Mouse (Mus musculus) myocyte (in vitro differentiated cells): ENCODE data around the gene Edar. TPM values are rescaled to one million over a fixed set of nuclear protein-coding genes. Genes with fewer than 3 reads are reported as not detected.

Source experiments
- H3K27me3 ChIP-seq: one replicate; pipeline ENCODE4 v1.6.1; 2011; ENCODE audit not compliant: control insufficient read depth, insufficient read depth, insufficient read length
- H3K36me3 ChIP-seq: one replicate; pipeline ENCODE4 v1.6.1; 2011; ENCODE audit not compliant: control insufficient read depth, insufficient read depth
- H3K4me2 ChIP-seq: one replicate; pipeline ENCODE4 v1.6.1; 2011; ENCODE audit warnings: low read depth, control low read depth
- H3K4me3 ChIP-seq: one replicate; pipeline ENCODE4 v1.5.1; 2011; ENCODE audit warnings: mild to moderate bottlenecking, control low read depth, moderate library complexity
- H3K79me2 ChIP-seq: one replicate; pipeline ENCODE4 v1.6.1; 2011; ENCODE audit not compliant: control insufficient read depth, insufficient read depth
- H3ac ChIP-seq: one replicate; pipeline ENCODE4 v1.6.1; 2011; ENCODE audit not compliant: control insufficient read depth, insufficient read length
- CEBPB ChIP-seq: IDR thresholded peaks from 2 replicates; pipeline ENCODE4 v1.6.1; 2011; ENCODE audit warnings: mild to moderate bottlenecking, moderate library complexity; ENCODE audit not compliant: poor library complexity, insufficient read depth, severe bottlenecking
- E2F4 ChIP-seq: IDR thresholded peaks from one replicate; pipeline ENCODE4 v1.6.1; 2011; ENCODE audit warnings: mild to moderate bottlenecking, control low read depth, moderate library complexity; ENCODE audit not compliant: insufficient read depth
- MAX ChIP-seq: IDR thresholded peaks from one replicate; pipeline ENCODE4 v1.6.1; 2011; ENCODE audit warnings: low read depth, mild to moderate bottlenecking, control low read depth
- MYOD1 ChIP-seq, 3 experiments: IDR thresholded peaks; one replicate each; pipeline ENCODE4 v1.6.1; 2011; ENCODE audit warnings: control low read depth in 2 of 3, low read depth in 2 of 3, mild to moderate bottlenecking in 2 of 3, moderate library complexity in 1 of 3; ENCODE audit not compliant: insufficient read length in 2 of 3, control insufficient read depth in 1 of 3
- MYOG ChIP-seq, 3 experiments: IDR thresholded peaks; one replicate each; pipeline ENCODE4 v1.6.1; 2011; ENCODE audit warnings: control low read depth in 2 of 3, low read depth in 2 of 3, mild to moderate bottlenecking in 2 of 3; ENCODE audit not compliant: insufficient read length in 2 of 3, control insufficient read depth in 1 of 3, insufficient read depth in 1 of 3
- POLR2A ChIP-seq: IDR thresholded peaks from one replicate; pipeline ENCODE4 v1.6.1; 2011; ENCODE audit warnings: low read depth, mild to moderate bottlenecking, control low read depth, moderate library complexity; ENCODE audit not compliant: insufficient read length
- POLR2AphosphoS2 ChIP-seq: IDR thresholded peaks from one replicate; pipeline ENCODE4 v1.6.1; 2011; ENCODE audit warnings: low read depth, control low read depth; ENCODE audit not compliant: insufficient read length
- REST ChIP-seq: IDR thresholded peaks from one replicate; pipeline ENCODE4 v1.6.1; 2011; ENCODE audit warnings: mild to moderate bottlenecking, control low read depth, moderate library complexity; ENCODE audit not compliant: insufficient read depth, insufficient read length
- SRF ChIP-seq: IDR thresholded peaks from one replicate; pipeline ENCODE4 v1.6.1; 2011; ENCODE audit warnings: low read depth; ENCODE audit not compliant: control insufficient read depth, insufficient read length
- TCF12 ChIP-seq: IDR thresholded peaks from one replicate; pipeline ENCODE4 v1.6.1; 2011; ENCODE audit warnings: mild to moderate bottlenecking, control low read depth; ENCODE audit not compliant: poor library complexity, insufficient read depth, severe bottlenecking
- TCF3 ChIP-seq: IDR thresholded peaks from one replicate; pipeline ENCODE4 v1.6.1; 2011; ENCODE audit warnings: low read depth, control low read depth; ENCODE audit not compliant: insufficient read length
- USF1 ChIP-seq: IDR thresholded peaks from one replicate; pipeline ENCODE4 v1.6.1; 2011; ENCODE audit warnings: low read depth, mild to moderate bottlenecking, control low read depth, moderate library complexity
- polyA plus RNA-seq: library from polyadenylated mRNA; unstranded; fragments of >200 nt; fragmentation: generic; extraction: Trizol; gene quantifications from one replicate; pipeline ENCODE4 v1.2.1, GENCODE M21; 2012; ENCODE audit warnings: missing spikeins

Edar gene
- polyA plus RNA-seq, 1 experiment: not detected

- H3ac ChIP-seq: no peak overlapping the region
- no peaks in the 10 kb centered on the region for H3K27me3 ChIP-seq
- no peaks in the 10 kb centered on the region for H3K79me2 ChIP-seq
- H3K4me2 ChIP-seq: no peak overlapping the region
- H3K4me3 ChIP-seq: no peak overlapping the region
- TF ChIP-seq POLR2AphosphoS2 (no peak), POLR2A (no peak), MYOG (IDR thresholded peaks at IDR 0.05; ENCODE audit: control insufficient read depth in 1 of 3, insufficient read depth in 1 of 3, insufficient read length in 2 of 3, low read depth in 2 of 3) (no peak), E2F4 (no peak)
- no peaks in the 10 kb centered on the region for H3K36me3 ChIP-seq
Observed at GRCm38 (mm10) chr10:58604779-58605178, 70.7 kb downstream of the Edar start.

GRCm38 (mm10) chr10:58601946-58602345 lies 73.5 kb downstream of the Edar start:
- Histone ChIP-seq H3K27me3 (no peaks in the 10 kb centered on the region), H3K4me3 (no peak overlapping the region), H3K36me3 (no peaks in the 10 kb centered on the region), H3ac (no peak overlapping the region), H3K79me2 (no peaks in the 10 kb centered on the region), H3K4me2 (no peak overlapping the region)
- TF ChIP-seq MAX (no peak), MYOG (IDR thresholded peaks at IDR 0.05; ENCODE audit: control insufficient read depth in 1 of 3, insufficient read depth in 1 of 3, insufficient read length in 2 of 3, low read depth in 2 of 3) (no peak), TCF12 (no peak), USF1 (no peak), REST (no peak), E2F4 (no peak), SRF (no peak), POLR2AphosphoS2 (no peak), CEBPB (no peak), POLR2A (no peak), MYOD1 (IDR thresholded peaks at IDR 0.05; ENCODE audit: control insufficient read depth in 1 of 3, insufficient read length in 2 of 3, low read depth in 2 of 3) (no peak), TCF3 (no peak)

- Histone ChIP-seq H3K36me3 (no peaks in the 10 kb centered on the region), H3K4me2 (no peak overlapping the region), H3K4me3 (no peak overlapping the region), H3K79me2 (no peaks in the 10 kb centered on the region), H3K27me3 (no peaks in the 10 kb centered on the region), H3ac (no peak overlapping the region)
- TF ChIP-seq MAX (no peak), CEBPB (no peak), TCF3 (no peak), E2F4 (no peak), MYOD1 (IDR thresholded peaks at IDR 0.05; ENCODE audit: control insufficient read depth in 1 of 3, insufficient read length in 2 of 3, low read depth in 2 of 3) (no peak), TCF12 (no peak), REST (no peak), MYOG (IDR thresholded peaks at IDR 0.05; ENCODE audit: control insufficient read depth in 1 of 3, insufficient read depth in 1 of 3, insufficient read length in 2 of 3, low read depth in 2 of 3) (no peak), USF1 (no peak), POLR2AphosphoS2 (no peak), POLR2A (no peak), SRF (no peak)
Observed at GRCm38 (mm10) chr10:58601431-58601901, 74.0 kb downstream of the Edar start.

GRCm38 (mm10) chr10:58600983-58601382 lies 74.5 kb downstream of the Edar start:
- no peaks in the 10 kb centered on the region for H3K36me3 ChIP-seq
- no peak overlapping the region for H3K4me3 ChIP-seq
- TF ChIP-seq TCF12: no peak
- no peak overlapping the region for H3ac ChIP-seq
- no peak overlapping the region for H3K4me2 ChIP-seq
- H3K27me3 ChIP-seq: no peaks in the 10 kb centered on the region
- H3K79me2 ChIP-seq: no peaks in the 10 kb centered on the region

GRCm38 (mm10) chr10:58600151-58600550 lies 75.3 kb downstream of the Edar start:
- TF ChIP-seq TCF12 (no peak), TCF3 (no peak), USF1 (no peak), E2F4 (no peak), POLR2A (no peak), MYOG (IDR thresholded peaks at IDR 0.05; ENCODE audit: control insufficient read depth in 1 of 3, insufficient read depth in 1 of 3, insufficient read length in 2 of 3, low read depth in 2 of 3) (no peak), MAX (no peak), POLR2AphosphoS2 (no peak), MYOD1 (IDR thresholded peaks at IDR 0.05; ENCODE audit: control insufficient read depth in 1 of 3, insufficient read length in 2 of 3, low read depth in 2 of 3) (no peak), SRF (no peak), REST (no peak), CEBPB (no peak)
- Histone ChIP-seq H3K4me2 (no peak overlapping the region), H3K27me3 (no peaks in the 10 kb centered on the region), H3K4me3 (no peak overlapping the region), H3ac (no peak overlapping the region), H3K79me2 (no peaks in the 10 kb centered on the region), H3K36me3 (no peaks in the 10 kb centered on the region)
